Mouse (Mus musculus): ENCODE data around the gene Nat14. TPM values are rescaled to one million over a fixed set of nuclear protein-coding genes. Genes with fewer than 3 reads are reported as not detected.

Nat14 gene
- polyA plus RNA-seq, 1 experiment from 2014 or later: 4.0 TPM

- Histone ChIP-seq H3K36me3 (ENCODE audit: control insufficient read depth, insufficient read depth, low read length) (no peaks in the 10 kb centered on the region), H3K27ac (ENCODE audit: low read length) (no peak overlapping the region), H3K27me3 (ENCODE audit: control insufficient read depth, insufficient read depth, low read length) (no peaks in the 10 kb centered on the region), H3K4me1 (ENCODE audit: control insufficient read depth, insufficient read depth, low read length) (no peaks in the 10 kb centered on the region), H3K9me3 (replicated peaks; ENCODE audit: control insufficient read depth, low read length) (0 out of 2 replicates have a peak, but pooled peaks cover 4% of the 10 kb centered on the region), H3K4me3 (replicated peaks; ENCODE audit: low read length) (no peak overlapping the region), H3K9ac (ENCODE audit: low read length) (no peak overlapping the region), H3K4me2 (ENCODE audit: low read depth, low read length) (no peak overlapping the region)
- 81% methylated on average over 12 of the region's 12 CpGs for WGBS
- ATAC-seq (ENCODE audit: insufficient read depth, low FRiP score): no peak
These were observed 11.3 kb downstream of the Nat14 start for GRCm38 (mm10) chr7:4933103-4933502.

DNA sequence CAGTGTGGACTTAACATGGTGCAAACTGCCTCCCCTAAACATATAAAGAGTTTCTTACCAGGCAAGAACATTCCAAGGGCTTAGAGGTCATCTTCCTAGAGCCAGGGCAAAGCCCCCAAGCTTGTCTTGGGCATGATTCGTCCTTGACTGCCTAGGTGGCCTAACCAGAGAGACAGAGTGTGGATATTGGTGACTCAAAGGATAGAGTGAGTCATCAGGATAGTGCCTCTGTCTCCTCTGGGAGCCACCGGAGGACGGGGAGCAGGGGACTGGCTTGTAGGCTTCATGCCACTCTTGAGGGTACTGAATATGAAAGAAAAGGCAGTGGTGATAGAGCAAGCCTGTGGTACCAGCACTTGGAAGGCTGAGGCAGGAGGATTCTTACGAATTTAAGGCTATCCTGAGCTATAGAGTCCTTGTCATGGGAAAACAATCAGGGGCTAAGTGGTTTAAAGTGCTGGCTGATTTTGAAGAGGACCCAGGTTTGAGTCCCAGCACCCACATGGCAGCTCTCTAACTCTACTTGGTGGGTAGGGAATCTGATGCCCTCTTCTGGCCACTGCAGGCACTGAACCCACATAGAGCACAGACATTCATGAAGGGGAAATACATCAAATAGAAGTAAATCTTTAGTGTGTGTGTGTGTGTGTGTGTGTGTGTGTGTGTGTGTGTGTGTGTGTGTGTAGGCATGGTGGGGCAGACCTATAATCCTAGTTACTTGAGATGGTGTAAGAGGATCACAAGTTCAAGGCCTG is 12.5 kb downstream of the Nat14 start:
- no peak overlapping the region for H3K9ac ChIP-seq (ENCODE audit: low read length)
- no peaks in the 10 kb centered on the region for H3K4me1 ChIP-seq (ENCODE audit: control insufficient read depth, insufficient read depth, low read length)
- H3K36me3 ChIP-seq (ENCODE audit: control insufficient read depth, insufficient read depth, low read length): no peaks in the 10 kb centered on the region
- no peak overlapping the region for H3K27ac ChIP-seq (ENCODE audit: low read length)
- H3K9me3 ChIP-seq (replicated peaks; ENCODE audit: control insufficient read depth, low read length): 0 out of 2 replicates have a peak, but pooled peaks cover 4% of the 10 kb centered on the region
- H3K4me2 ChIP-seq (ENCODE audit: low read depth, low read length): no peak overlapping the region
- 73% methylated on average over 4 of the region's 4 CpGs for WGBS
- H3K4me3 ChIP-seq (replicated peaks; ENCODE audit: low read length): no peak overlapping the region
- no peaks in the 10 kb centered on the region for H3K27me3 ChIP-seq (ENCODE audit: control insufficient read depth, insufficient read depth, low read length)
- ATAC-seq (ENCODE audit: insufficient read depth, low FRiP score): no peak

DNA sequence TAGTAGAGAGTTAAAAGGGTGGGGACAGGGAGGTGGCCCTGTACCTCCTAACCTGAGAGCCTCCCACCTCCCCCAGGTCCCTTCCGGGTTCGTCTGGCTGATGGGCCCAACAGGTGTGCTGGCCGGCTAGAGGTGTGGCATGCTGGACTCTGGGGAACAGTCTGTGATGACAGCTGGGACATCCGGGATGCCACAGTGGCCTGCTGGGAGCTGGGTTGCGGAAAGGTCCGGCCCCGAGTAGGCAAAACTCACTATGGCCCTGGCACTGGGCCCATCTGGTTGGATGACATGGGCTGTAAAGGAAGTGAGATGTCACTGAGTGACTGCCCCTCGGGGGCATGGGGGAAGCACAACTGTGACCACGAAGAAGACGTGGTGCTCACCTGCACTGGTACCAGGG is 15.0 kb downstream of the Nat14 start:
- WGBS: 78% methylated on average over 10 of the region's 10 CpGs
- H3K9ac ChIP-seq (ENCODE audit: low read length): no peak overlapping the region

GRCm38 (mm10) chr7:4937392-4937791 is 15.6 kb downstream of the Nat14 start:
- 0 out of 2 replicates have a peak, but pooled peaks cover 4% of the 10 kb centered on the region for H3K9me3 ChIP-seq (replicated peaks; ENCODE audit: control insufficient read depth, low read length)
- no peaks in the 10 kb centered on the region for H3K27me3 ChIP-seq (ENCODE audit: control insufficient read depth, insufficient read depth, low read length)
- no peak overlapping the region for H3K9ac ChIP-seq (ENCODE audit: low read length)
- H3K4me1 ChIP-seq (ENCODE audit: control insufficient read depth, insufficient read depth, low read length): no peaks in the 10 kb centered on the region
- no peak overlapping the region for H3K27ac ChIP-seq (ENCODE audit: low read length)
- 71% methylated on average over 11 of the region's 11 CpGs for WGBS
- no peak for ATAC-seq (ENCODE audit: insufficient read depth, low FRiP score)
- no peak overlapping the region for H3K4me3 ChIP-seq (replicated peaks; ENCODE audit: low read length)
- no peak overlapping the region for H3K4me2 ChIP-seq (ENCODE audit: low read depth, low read length)
- H3K36me3 ChIP-seq (ENCODE audit: control insufficient read depth, insufficient read depth, low read length): no peaks in the 10 kb centered on the region

More for the DNA sequence above, 15.0 kb downstream of the Nat14 start:
- H3K4me2 ChIP-seq (ENCODE audit: low read depth, low read length): no peak overlapping the region
- H3K36me3 ChIP-seq (ENCODE audit: control insufficient read depth, insufficient read depth, low read length): no peaks in the 10 kb centered on the region
- H3K9me3 ChIP-seq (replicated peaks; ENCODE audit: control insufficient read depth, low read length): 0 out of 2 replicates have a peak, but pooled peaks cover 4% of the 10 kb centered on the region
- no peak; the same call in 1 of the 2 replicates for ATAC-seq (ENCODE audit: insufficient read depth, low FRiP score)
- H3K27ac ChIP-seq (ENCODE audit: low read length): no peak overlapping the region
- no peaks in the 10 kb centered on the region for H3K4me1 ChIP-seq (ENCODE audit: control insufficient read depth, insufficient read depth, low read length)
- H3K4me3 ChIP-seq (replicated peaks; ENCODE audit: low read length): no peak overlapping the region
- H3K27me3 ChIP-seq (ENCODE audit: control insufficient read depth, insufficient read depth, low read length): no peaks in the 10 kb centered on the region

GRCm38 (mm10) chr7:4938456-4938855 is 16.6 kb downstream of the Nat14 start:
- no peak for ATAC-seq (ENCODE audit: insufficient read depth, low FRiP score)
- no peaks in the 10 kb centered on the region for H3K4me1 ChIP-seq (ENCODE audit: control insufficient read depth, insufficient read depth, low read length)
- H3K9ac ChIP-seq (ENCODE audit: low read length): no peak overlapping the region
- WGBS: 40% methylated on average over 2 of the region's 2 CpGs
- 0 out of 2 replicates have a peak, but pooled peaks cover 4% of the 10 kb centered on the region for H3K9me3 ChIP-seq (replicated peaks; ENCODE audit: control insufficient read depth, low read length)
- H3K27me3 ChIP-seq (ENCODE audit: control insufficient read depth, insufficient read depth, low read length): no peaks in the 10 kb centered on the region
- no peaks in the 10 kb centered on the region for H3K36me3 ChIP-seq (ENCODE audit: control insufficient read depth, insufficient read depth, low read length)
- no peak overlapping the region for H3K4me2 ChIP-seq (ENCODE audit: low read depth, low read length)
- H3K27ac ChIP-seq (ENCODE audit: low read length): no peak overlapping the region
- H3K4me3 ChIP-seq (replicated peaks; ENCODE audit: low read length): no peak overlapping the region

DNA sequence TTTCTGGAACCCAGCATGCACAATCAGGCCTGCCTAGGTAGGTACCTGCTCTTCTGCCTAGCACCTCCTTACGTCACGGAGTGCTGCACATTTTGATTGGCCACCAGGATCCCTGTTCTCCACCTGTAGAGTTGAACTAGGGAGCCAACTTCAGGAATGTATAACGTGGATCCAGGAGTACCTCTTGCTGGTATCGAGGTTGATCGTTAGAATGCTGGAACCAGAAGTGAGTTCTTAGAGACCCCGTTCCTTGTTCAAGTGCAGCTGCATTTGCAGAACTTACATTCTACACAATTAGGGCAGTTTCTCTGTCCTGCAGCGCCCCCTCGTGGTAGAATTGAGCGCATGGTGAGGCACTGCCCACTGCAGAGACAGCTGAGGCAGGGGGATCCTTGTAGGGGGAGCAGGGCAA is 18.2 kb downstream of the Nat14 start:
- no peak; the same call in 1 of the 2 replicates for ATAC-seq (ENCODE audit: insufficient read depth, low FRiP score)
- no peak overlapping the region for H3K4me2 ChIP-seq (ENCODE audit: low read depth, low read length)
- no peak overlapping the region for H3K27ac ChIP-seq (ENCODE audit: low read length)
- 19% methylated on average over 9 of the region's 9 CpGs for WGBS
- no peaks in the 10 kb centered on the region for H3K9me3 ChIP-seq (replicated peaks; ENCODE audit: control insufficient read depth, low read length)
- no peak overlapping the region for H3K9ac ChIP-seq (ENCODE audit: low read length)
- no peak overlapping the region for H3K4me3 ChIP-seq (replicated peaks; ENCODE audit: low read length)
- no peaks in the 10 kb centered on the region for H3K4me1 ChIP-seq (ENCODE audit: control insufficient read depth, insufficient read depth, low read length)
- no peaks in the 10 kb centered on the region for H3K36me3 ChIP-seq (ENCODE audit: control insufficient read depth, insufficient read depth, low read length)
- no peaks in the 10 kb centered on the region for H3K27me3 ChIP-seq (ENCODE audit: control insufficient read depth, insufficient read depth, low read length)

GRCm38 (mm10) chr7:4942673-4943072 is 20.8 kb downstream of the Nat14 start:
- Histone ChIP-seq H3K27me3 (ENCODE audit: control insufficient read depth, insufficient read depth, low read length) (no peaks in the 10 kb centered on the region), H3K9ac (ENCODE audit: low read length) (no peak overlapping the region), H3K36me3 (ENCODE audit: control insufficient read depth, insufficient read depth, low read length) (no peaks in the 10 kb centered on the region), H3K4me2 (ENCODE audit: low read depth, low read length) (no peak overlapping the region), H3K27ac (ENCODE audit: low read length) (no peak overlapping the region), H3K4me3 (replicated peaks; ENCODE audit: low read length) (no peak overlapping the region), H3K9me3 (replicated peaks; ENCODE audit: control insufficient read depth, low read length) (no peaks in the 10 kb centered on the region), H3K4me1 (ENCODE audit: control insufficient read depth, insufficient read depth, low read length) (no peaks in the 10 kb centered on the region)
- ATAC-seq (ENCODE audit: insufficient read depth, low FRiP score): no peak
- 47% methylated on average over 5 of the region's 5 CpGs for WGBS

DNA sequence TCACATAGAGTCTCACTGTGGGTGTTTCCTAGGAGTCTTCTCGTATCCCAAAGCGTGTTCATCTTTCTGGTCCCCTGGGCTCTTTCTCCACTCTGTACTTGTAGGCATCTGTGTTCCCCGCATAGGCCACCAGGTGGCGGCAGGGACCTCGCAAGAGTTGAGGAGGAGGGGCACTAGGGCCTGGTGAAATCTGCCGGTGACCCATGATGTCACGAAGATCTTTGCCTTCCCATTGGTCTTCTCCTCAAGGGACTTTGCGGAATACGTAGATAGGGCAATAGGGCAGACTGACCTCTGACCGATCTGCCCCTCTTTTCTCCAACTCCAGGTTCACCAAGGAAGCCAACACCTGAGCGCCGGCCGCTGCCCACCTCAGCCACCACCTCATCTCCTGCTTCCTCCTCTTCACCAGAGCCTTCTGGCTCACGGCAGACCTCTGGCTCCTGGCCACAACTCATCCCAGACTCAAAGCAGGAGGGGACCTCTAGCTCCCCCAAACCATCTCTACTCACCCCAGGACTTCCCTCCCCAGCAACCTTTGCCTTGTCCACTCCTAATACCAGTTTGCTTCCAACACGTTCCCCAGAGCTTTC is 21.5 kb downstream of the Nat14 start:
- Histone ChIP-seq H3K9me3 (replicated peaks; ENCODE audit: control insufficient read depth, low read length) (no peaks in the 10 kb centered on the region), H3K9ac (ENCODE audit: low read length) (no peak overlapping the region), H3K4me1 (ENCODE audit: control insufficient read depth, insufficient read depth, low read length) (no peaks in the 10 kb centered on the region), H3K36me3 (ENCODE audit: control insufficient read depth, insufficient read depth, low read length) (no peaks in the 10 kb centered on the region), H3K4me3 (replicated peaks; ENCODE audit: low read length) (peak overlapping the region; percentile 35), H3K4me2 (ENCODE audit: low read depth, low read length) (peak overlapping the region; percentile 58), H3K27me3 (ENCODE audit: control insufficient read depth, insufficient read depth, low read length) (no peaks in the 10 kb centered on the region), H3K27ac (ENCODE audit: low read length) (no peak overlapping the region)
- ATAC-seq (ENCODE audit: insufficient read depth, low FRiP score): peak; percentile 76
- WGBS: 18% methylated on average over 15 of the region's 15 CpGs

DNA sequence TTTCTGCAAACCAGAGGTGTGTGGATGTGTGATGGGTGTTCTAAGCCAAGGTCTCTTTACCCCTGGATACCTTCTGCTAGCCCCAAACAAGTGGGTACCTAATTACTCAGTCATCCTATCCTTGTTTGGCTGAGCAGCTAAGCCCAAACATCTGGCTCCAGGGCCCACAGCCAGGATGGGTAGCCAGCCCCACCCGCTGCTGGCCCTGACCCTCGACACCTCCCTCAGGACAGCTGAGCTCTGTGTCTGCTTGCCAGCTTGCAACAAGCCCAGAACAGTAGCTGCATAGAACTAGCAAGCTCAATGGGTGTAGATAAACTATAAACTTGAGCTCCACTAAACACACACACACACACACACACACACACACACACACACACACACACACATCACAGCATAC is 26.0 kb downstream of the Nat14 start:
- Histone ChIP-seq H3K36me3 (ENCODE audit: control insufficient read depth, insufficient read depth, low read length) (no peaks in the 10 kb centered on the region), H3K27me3 (ENCODE audit: control insufficient read depth, insufficient read depth, low read length) (no peaks in the 10 kb centered on the region), H3K4me2 (ENCODE audit: low read depth, low read length) (no peak overlapping the region), H3K4me3 (replicated peaks; ENCODE audit: low read length) (no peak overlapping the region), H3K4me1 (ENCODE audit: control insufficient read depth, insufficient read depth, low read length) (no peaks in the 10 kb centered on the region), H3K9me3 (replicated peaks; ENCODE audit: control insufficient read depth, low read length) (no peaks in the 10 kb centered on the region), H3K27ac (ENCODE audit: low read length) (no peak overlapping the region), H3K9ac (ENCODE audit: low read length) (0 out of 2 replicates have a peak overlapping the region, but pooled peaks have one; percentile 8)
- WGBS: 19% methylated on average over 2 of the region's 2 CpGs
- ATAC-seq (ENCODE audit: insufficient read depth, low FRiP score): no peak

Measured in stomach, embryonic 16.5 days (tissue).